Mouse (Mus musculus): ENCODE measurements around the gene Tbx1. TPM values are rescaled to one million over a fixed set of nuclear protein-coding genes. Genes with fewer than 3 reads are reported as not detected.

Gene Tbx1
- total RNA-seq, 2 experiments from 2014 or later, result 2.0 to 2.2 TPM

GRCm38 (mm10) chr16:18624641-18625040, 34.2 kb upstream of the Tbx1 start:
- intact Hi-C loops (cut with DNase I), result loop anchor here (5.0 kb wide), 1 partner anchor 173 kb away; no protein-coding TSS in a partner anchor
- DNase-seq (ENCODE audit: low spot score in 2 of 2), result no peak

GRCm38 (mm10) chr16:18623751-18624540, 33.5 kb upstream of the Tbx1 start:
- intact Hi-C loops (cut with DNase I), result no loop called here
- DNase-seq (ENCODE audit: low spot score in 2 of 2), result peak in 1 of 2 experiments; percentile 23

- peak in 1 of 2 experiments; percentile 33 for DNase-seq (ENCODE audit: low spot score in 2 of 2)
- intact Hi-C loops (cut with DNase I), result no loop called here
Measured at GRCm38 (mm10) chr16:18622916-18623750, 32.7 kb upstream of the Tbx1 start.

GRCm38 (mm10) chr16:18622019-18622418, 31.5 kb upstream of the Tbx1 start, which contains the start of gene Gp1bb:
Gene Gp1bb (minus strand): TSS chr16:18622403.
- peak in 1 of 2 experiments; percentile 20 for DNase-seq (ENCODE audit: low spot score in 2 of 2)
- intact Hi-C loops (cut with DNase I), result no loop called here

GRCm38 (mm10) chr16:18621362-18622001, 31.0 kb upstream of the Tbx1 start:
- peak in 1 of 2 experiments; percentile 49 for DNase-seq (ENCODE audit: low spot score in 2 of 2)
- intact Hi-C loops (cut with DNase I), result no loop called here

GRCm38 (mm10) chr16:18620601-18621361, 30.3 kb upstream of the Tbx1 start:
- DNase-seq (ENCODE audit: low spot score in 2 of 2), result peak in 1 of 2 experiments; percentile 70
- intact Hi-C loops (cut with DNase I), result no loop called here

GRCm38 (mm10) chr16:18620201-18620600, 29.7 kb upstream of the Tbx1 start:
- intact Hi-C loops (cut with DNase I), result no loop called here
- peak in 1 of 2 experiments; percentile 43 for DNase-seq (ENCODE audit: low spot score in 2 of 2)

GRCm38 (mm10) chr16:18619110-18619509, 28.6 kb upstream of the Tbx1 start:
- DNase-seq (ENCODE audit: low spot score in 2 of 2), result no peak
- intact Hi-C loops (cut with DNase I), result loop anchor here (5.0 kb wide), 1 partner anchor 272 kb away; the partner anchor contains the start of genes Arvcf and Tango2

- no peak for DNase-seq (ENCODE audit: low spot score in 2 of 2)
- intact Hi-C loops (cut with DNase I), result loop anchor here (5.0 kb wide), 1 partner anchor 271 kb away; the partner anchor contains the start of genes Arvcf and Tango2
Measured at GRCm38 (mm10) chr16:18618297-18618696, 27.8 kb upstream of the Tbx1 start.

- DNase-seq (ENCODE audit: low spot score in 2 of 2), result peak; percentile 89 to 94
- intact Hi-C loops (cut with DNase I), result loop anchor here (1.0 to 5.0 kb wide), 2 partner anchors 174 to 270 kb away; partner anchors contain the start of genes Arvcf and Tango2
Measured at GRCm38 (mm10) chr16:18617370-18618065, 27.0 kb upstream of the Tbx1 start.

- intact Hi-C loops (cut with DNase I), result no loop called here
- DNase-seq (ENCODE audit: low spot score in 2 of 2), result no peak
Measured at GRCm38 (mm10) chr16:18613301-18613700, 22.8 kb upstream of the Tbx1 start.

GRCm38 (mm10) chr16:18611752-18612151, 21.3 kb upstream of the Tbx1 start:
- intact Hi-C loops (cut with DNase I), result no loop called here

GRCm38 (mm10) chr16:18609099-18609498, 18.6 kb upstream of the Tbx1 start:
- intact Hi-C loops (cut with DNase I), result no loop called here
- no peak for DNase-seq (ENCODE audit: low spot score in 2 of 2)

More at GRCm38 (mm10) chr16:18611752-18612151, 21.3 kb upstream of the Tbx1 start:
- DNase-seq (ENCODE audit: low spot score in 2 of 2), result no peak

- intact Hi-C loops (cut with DNase I), result no loop called here
- no peak for DNase-seq (ENCODE audit: low spot score in 2 of 2)
Measured at GRCm38 (mm10) chr16:18608226-18608625, 17.8 kb upstream of the Tbx1 start.

GRCm38 (mm10) chr16:18605705-18606104, 15.2 kb upstream of the Tbx1 start:
- intact Hi-C loops (cut with DNase I), result no loop called here
- DNase-seq (ENCODE audit: low spot score in 2 of 2), result no peak

- DNase-seq (ENCODE audit: low spot score in 2 of 2), result no peak
- intact Hi-C loops (cut with DNase I), result no loop called here
Measured at GRCm38 (mm10) chr16:18604267-18604701, 13.8 kb upstream of the Tbx1 start.

GRCm38 (mm10) chr16:18601447-18601846, 11.0 kb upstream of the Tbx1 start:
- intact Hi-C loops (cut with DNase I), result no loop called here
- DNase-seq (ENCODE audit: low spot score in 2 of 2), result no peak

- intact Hi-C loops (cut with DNase I), result no loop called here
- DNase-seq (ENCODE audit: low spot score in 2 of 2), result no peak
Measured at GRCm38 (mm10) chr16:18598006-18598405, 7.5 kb upstream of the Tbx1 start.

Data from left cerebral cortex, postnatal 14 days (tissue).